ENCODE assay signal across 10 mouse cellular contexts in genomic region chr11:24286129-24287108, GRCm38 (mm10).
DNase-seq lines count a peak whose midpoint lies in the region; ATAC-seq lines count a peak whose summit lies in the region.
"Had no signal": no experiment of that assay in that cellular context is flagged by ENCODE, and none has a peak within 500 bp of the region (broad histone marks: within the 10 kb centered on the region; RNA-seq: fewer than 3 reads in every experiment).

No protein-coding gene starts in this region.

- H3K4me3 ChIP-seq in embryonic facial prominence, embryonic 12.5 days: no peak overlapping the region
- H3K4me3 ChIP-seq in hindbrain, embryonic 13.5 days: no peak overlapping the region
- H3K4me3 ChIP-seq in limb, embryonic 10.5 days: peak overlapping the region; percentile 29
- H3K4me3 ChIP-seq: megakaryocyte, embryonic 14.5 days had no signal

- WGBS in embryonic facial prominence, embryonic 12.5 days: 24% methylated on average over 18 of the region's 18 CpGs
- 8% methylated on average over 18 of the region's 18 CpGs for WGBS in hindbrain, embryonic 13.5 days
- WGBS in limb, embryonic 10.5 days: 12% methylated on average over 18 of the region's 18 CpGs

- no peaks in the 10 kb centered on the region for H3K36me3 ChIP-seq in embryonic facial prominence, embryonic 12.5 days
- no peaks in the 10 kb centered on the region for H3K36me3 ChIP-seq in hindbrain, embryonic 13.5 days
- no peaks in the 10 kb centered on the region for H3K36me3 ChIP-seq in limb, embryonic 10.5 days

- peak; percentile 49 for DNase-seq in limb, embryonic 10.5 days (ENCODE audit: low spot score)
- peak; percentile 77 for DNase-seq in neural tube, embryonic 10.5 days (ENCODE audit: extremely low spot score, low spot score)
- no peak for DNase-seq in gastrocnemius, postnatal 4 days (ENCODE audit: low spot score in 2 of 2)
- DNase-seq in layer of hippocampus, postnatal 10 days (ENCODE audit: low spot score in 2 of 2): no peak
- DNase-seq in gastrocnemius, postnatal 14 days: no peak
- DNase-seq: thymus, adult 2 months had no signal

- H3K27ac ChIP-seq in embryonic facial prominence, embryonic 12.5 days: no peak overlapping the region
- H3K27ac ChIP-seq in hindbrain, embryonic 13.5 days: peak overlapping the region; percentile 14; the same call in 1 of the 2 replicates
- peak overlapping the region; percentile 66 for H3K27ac ChIP-seq in limb, embryonic 10.5 days

- no peak overlapping the region for H3K9ac ChIP-seq in embryonic facial prominence, embryonic 12.5 days
- no peak overlapping the region for H3K9ac ChIP-seq in hindbrain, embryonic 13.5 days

- intact Hi-C loops in gastrocnemius, postnatal 14 days (cut with DNase I; ENCODE audit: low total_unique reads): no loop called here

- ATAC-seq in embryonic facial prominence, embryonic 12.5 days (ENCODE audit: insufficient number of reproducible peaks, insufficient read depth, low FRiP score, low TSS enrichment): no peak
- peak; percentile 84 for ATAC-seq in hindbrain, embryonic 13.5 days (ENCODE audit: low FRiP score)
- ATAC-seq in erythroblast, adult 5-6 weeks (replicated peaks; ENCODE audit: low FRiP score, poor library complexity, severe bottlenecking): no peak

- no peaks in the 10 kb centered on the region; the same call in 1 of the 2 replicates for H3K27me3 ChIP-seq in embryonic facial prominence, embryonic 12.5 days
- no peaks in the 10 kb centered on the region for H3K27me3 ChIP-seq in hindbrain, embryonic 13.5 days
- peaks cover 55% of the 10 kb centered on the region for H3K27me3 ChIP-seq in limb, embryonic 10.5 days (ENCODE audit: low read depth, poor library complexity, severe bottlenecking)

- H3K4me1 ChIP-seq in embryonic facial prominence, embryonic 12.5 days: peaks cover 14% of the 10 kb centered on the region
- peaks cover 55% of the 10 kb centered on the region for H3K4me1 ChIP-seq in hindbrain, embryonic 13.5 days (replicated peaks)
- H3K4me1 ChIP-seq in limb, embryonic 10.5 days: peaks cover 41% of the 10 kb centered on the region

- H3K4me2 ChIP-seq in embryonic facial prominence, embryonic 12.5 days (replicated peaks): 0 out of 2 replicates have a peak overlapping the region, but pooled peaks have one; percentile 17
- H3K4me2 ChIP-seq in hindbrain, embryonic 13.5 days: peak overlapping the region; percentile 32

- H3K9me3 ChIP-seq in embryonic facial prominence, embryonic 12.5 days: no peaks in the 10 kb centered on the region
- no peaks in the 10 kb centered on the region for H3K9me3 ChIP-seq in hindbrain, embryonic 13.5 days
- H3K9me3 ChIP-seq in limb, embryonic 10.5 days (replicated peaks): no peaks in the 10 kb centered on the region
- H3K9me3 ChIP-seq: megakaryocyte, embryonic 14.5 days had no signal

Comparison
In these comparisons a context has a peak if more than half of its experiments do, and no peak if none do; other contexts are left out.
1. DNase-seq: peak in limb, embryonic 10.5 days (single experiment) and neural tube, embryonic 10.5 days (single experiment); none in gastrocnemius, postnatal 4 days (0 of 2), layer of hippocampus, postnatal 10 days (0 of 2) and gastrocnemius, postnatal 14 days (single experiment).